Mouse (Mus musculus) brain, embryonic 14.5 days (tissue): ENCODE measurements at regions not wholly inside any gene's neighbourhood (a gene's known extent, or its start where the extent isn't known, plus 50 kb on each side); places are given as distances from the start of the nearest gene placed in this dataset.

ENCODE experiments used
- DNase-seq: peaks from one replicate; pipeline ENCODE4 v3.0.0-alpha.2; 2011; ENCODE audit warnings: low read depth
- CTCF ChIP-seq: fragments of 200-500 bp; IDR thresholded peaks from 2 replicates; pipeline ENCODE4 v1.5.1; 2012; ENCODE audit warnings: inconsistent platforms, mild to moderate bottlenecking, moderate library complexity, borderline replicate concordance; ENCODE audit not compliant: insufficient read depth, insufficient read length; ENCODE audit errors: extremely low read depth
- POLR2A ChIP-seq: fragments of 200-500 bp; IDR thresholded peaks from 2 replicates; pipeline ENCODE4 v1.6.1; 2012; ENCODE audit warnings: mild to moderate bottlenecking, inconsistent platforms, borderline replicate concordance; ENCODE audit not compliant: poor library complexity, insufficient read depth, insufficient read length, severe bottlenecking; ENCODE audit errors: extremely low read depth

DNA sequence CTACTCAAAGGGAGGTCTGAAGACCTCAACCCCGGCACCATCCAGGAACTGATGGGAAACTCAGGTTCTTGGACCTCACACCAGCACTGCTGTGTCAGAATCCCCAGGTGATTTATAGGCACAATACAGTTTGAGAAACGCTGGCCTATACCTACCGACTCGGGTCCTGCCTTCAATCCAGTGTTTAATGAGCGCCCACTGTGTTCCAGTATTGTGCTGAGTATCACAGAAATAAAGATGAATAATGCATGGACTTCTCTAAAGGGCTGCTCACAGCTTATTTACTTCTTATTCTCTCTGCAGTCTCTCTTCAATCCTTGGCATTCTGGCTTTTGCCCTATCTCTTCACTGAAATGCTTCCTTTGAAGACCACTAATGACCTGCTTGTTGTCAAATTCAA lies 146.8 kb upstream of the 9630041A04Rik start:
- DNase-seq = peak; percentile 52
- TF ChIP-seq POLR2A (no peak), CTCF (no peak)

DNA sequence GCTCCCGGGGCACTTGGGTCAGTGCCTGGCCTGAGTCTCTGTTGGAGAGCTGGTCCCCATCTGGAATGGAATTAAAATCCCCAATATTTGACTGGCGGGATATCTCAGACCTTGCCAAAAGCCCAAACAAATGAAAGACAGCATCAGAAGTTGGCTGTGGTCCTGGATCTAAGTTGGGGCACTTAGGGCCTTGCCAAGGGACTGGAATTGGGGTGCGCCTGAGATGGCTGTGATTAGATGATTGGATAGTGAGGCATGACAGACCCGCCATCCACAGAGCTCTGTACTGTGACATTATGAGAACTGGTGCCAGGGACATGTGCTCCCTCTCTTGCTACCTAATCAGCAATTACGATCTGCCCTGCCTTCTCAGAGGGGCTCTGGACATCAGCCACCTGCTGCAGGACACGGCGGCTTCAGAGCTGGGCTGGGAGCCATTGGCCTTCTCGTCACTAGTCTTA lies 151.0 kb upstream of the 9630041A04Rik start:
- TF ChIP-seq POLR2A (no peak), CTCF (no peak)
- DNase-seq = peak; percentile 83

DNA sequence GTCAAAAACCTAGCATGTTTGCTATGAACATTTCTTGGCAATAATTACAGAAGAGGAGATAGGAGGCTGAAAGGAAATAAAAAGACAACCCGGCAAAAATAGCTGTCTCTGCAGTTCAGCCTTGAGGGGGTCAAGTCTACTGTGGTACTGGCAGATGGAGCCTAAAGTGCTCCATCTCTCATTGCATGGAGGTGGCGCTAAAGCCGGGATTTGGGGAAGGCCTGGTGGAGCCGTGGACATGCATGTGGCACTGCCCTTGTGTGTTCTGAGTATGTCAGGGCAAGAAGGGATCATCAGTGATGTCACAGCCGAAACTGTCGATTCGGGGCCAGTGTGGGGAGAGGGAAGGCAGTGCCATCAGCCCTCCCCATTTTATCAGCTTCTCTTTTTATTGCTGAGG lies 161.3 kb upstream of the 9630041A04Rik start:
- TF ChIP-seq CTCF (no peak), POLR2A (no peak)
- no peak for DNase-seq

DNA sequence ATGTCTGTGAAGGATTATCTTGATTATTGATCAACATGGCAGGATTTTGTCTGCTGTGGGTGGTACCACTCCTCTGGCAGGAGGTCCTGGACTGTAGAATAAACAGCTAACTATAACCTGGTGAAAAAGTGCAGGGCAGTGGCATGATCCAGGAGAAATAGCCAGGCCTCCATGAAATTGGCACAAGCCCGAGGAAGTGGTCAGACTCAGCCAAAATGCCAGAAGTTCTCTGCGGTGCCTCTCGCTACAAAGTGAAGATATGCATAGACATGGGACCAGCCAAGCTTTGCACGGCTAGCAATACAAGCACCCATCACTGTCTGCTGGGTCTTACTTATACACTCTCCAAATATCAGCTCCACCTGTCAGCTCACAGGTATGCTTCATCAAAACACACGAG lies 167.6 kb upstream of the 9630041A04Rik start:
- TF ChIP-seq POLR2A (no peak), CTCF (no peak)
- DNase-seq = no peak

DNA sequence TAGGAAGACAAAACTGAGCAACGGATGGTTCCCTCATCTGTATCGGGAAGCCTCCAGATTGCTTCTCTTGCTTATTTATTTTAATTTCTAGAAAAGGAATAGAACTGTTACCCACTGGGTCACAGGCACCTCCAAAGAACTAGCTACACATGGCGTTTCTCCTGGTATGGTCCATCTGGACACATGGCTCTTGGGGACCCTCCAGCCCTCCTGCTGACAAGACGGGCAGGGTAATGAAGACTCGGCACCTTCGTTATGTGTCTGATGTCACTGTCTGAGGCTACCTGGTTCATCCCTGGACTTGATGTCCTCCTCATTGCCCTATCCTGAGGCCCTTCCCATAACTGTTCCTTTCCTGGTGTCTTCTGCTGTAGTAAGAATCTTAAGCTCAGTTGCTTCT lies 170.3 kb upstream of the 9630041A04Rik start:
- TF ChIP-seq CTCF (no peak), POLR2A (no peak)
- no peak for DNase-seq

DNA sequence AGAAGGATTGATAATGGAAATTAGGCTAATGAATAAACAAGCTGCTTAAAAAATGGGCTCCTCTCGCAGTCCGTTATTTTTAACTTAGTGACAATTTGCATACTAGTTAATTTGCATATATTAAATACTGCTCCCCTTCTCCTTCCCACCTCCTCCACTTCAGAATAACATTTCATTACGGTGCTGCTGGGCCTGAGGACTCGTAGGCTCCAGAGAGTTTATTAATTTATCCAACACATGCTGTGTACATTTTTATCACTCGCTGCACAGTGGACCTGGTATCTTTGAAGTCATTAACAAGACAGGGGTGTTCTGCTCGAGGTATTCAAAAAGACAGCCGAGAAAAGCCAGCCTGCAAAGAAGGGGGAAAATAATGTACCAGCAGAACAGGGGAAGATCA lies 170.7 kb upstream of the 9630041A04Rik start:
- DNase-seq = peak; percentile 73
- TF ChIP-seq POLR2A (no peak), CTCF (no peak)

DNA sequence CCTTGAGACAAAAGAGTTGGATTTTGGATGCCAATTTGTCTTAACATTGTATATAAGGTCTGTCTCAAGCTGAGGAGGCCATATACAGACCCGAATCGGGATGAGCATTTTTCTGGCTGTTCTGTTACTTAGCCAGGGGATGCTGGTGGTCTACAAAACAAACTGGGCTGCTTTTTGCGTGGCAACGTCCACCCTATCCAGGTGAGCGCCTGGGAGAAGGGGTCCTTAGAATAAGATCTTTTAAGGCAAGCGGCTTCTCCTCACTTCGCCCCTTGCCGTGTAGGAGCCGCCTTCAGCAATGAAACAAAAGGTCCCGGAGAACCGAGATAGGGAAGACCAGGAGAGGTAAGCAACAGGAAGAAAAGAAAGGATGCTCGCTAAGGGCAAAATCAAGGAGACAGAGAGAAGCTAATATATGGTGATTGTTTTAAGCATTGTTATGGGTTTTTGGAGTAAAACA lies 171.2 kb upstream of the 9630041A04Rik start:
- DNase-seq = no peak
- TF ChIP-seq POLR2A = no peak
- TF ChIP-seq CTCF = no peak

DNA sequence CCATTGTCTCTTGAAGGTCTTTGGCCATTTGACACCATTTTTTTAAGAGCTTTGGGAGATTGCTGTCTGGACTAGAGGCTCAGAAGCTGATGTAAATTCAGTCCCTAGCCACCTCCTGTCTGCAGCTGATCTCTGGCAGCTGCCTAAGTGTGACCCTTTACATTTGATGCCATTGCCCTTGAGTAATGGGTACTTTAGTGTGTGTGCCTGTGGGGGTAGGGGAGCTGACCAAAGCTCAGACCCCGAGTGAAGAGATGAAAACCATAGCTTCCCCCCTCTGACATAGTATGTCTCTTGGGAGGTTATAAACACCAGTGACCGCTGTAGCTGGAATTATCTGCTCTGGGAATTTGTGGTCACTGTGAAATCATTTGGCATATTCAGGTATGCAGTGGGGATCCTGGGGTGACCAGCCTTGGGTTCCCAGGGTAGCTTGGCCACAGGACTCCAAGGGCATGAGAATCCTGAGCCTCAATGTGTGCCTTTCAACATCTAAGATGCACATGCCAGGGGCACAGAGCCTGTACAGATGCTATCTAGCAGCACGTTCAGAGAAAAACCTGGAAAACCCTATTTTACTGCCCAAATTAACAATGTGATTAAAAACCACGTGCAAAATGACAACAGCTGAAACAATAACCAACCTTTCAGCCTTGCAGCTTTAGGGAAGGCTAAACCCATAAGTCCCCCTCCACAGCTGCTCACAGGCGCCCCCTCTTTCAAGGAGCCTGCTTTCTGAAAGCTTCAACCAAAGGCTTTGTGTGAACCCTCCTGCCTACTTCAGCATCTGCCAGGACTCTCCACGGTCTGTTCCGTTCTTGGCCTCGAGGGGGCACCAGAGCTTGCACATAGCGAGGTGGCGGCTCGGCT lies 171.9 kb upstream of the 9630041A04Rik start:
- TF ChIP-seq CTCF = peak; percentile 97
- no peak for TF ChIP-seq POLR2A
- DNase-seq = peak; percentile 98

DNA sequence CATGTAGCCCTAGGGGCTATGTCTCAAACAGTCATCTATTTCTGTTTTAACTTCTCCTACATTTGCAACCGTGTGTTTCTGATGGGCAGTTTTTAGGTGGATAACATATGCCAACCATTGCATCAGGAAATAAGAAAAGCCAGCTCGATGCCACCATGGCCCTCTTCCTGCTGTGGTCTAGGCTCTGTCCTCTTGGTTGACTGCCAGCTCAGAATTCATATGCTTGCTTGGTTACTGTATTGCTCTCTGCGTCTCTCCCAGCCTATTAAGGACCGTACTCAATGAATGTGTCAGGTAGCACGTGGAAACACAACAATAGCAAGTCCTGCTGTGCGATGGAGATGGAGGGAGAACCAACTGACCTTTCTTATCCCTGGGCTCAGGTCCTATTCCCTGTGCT lies 174.4 kb upstream of the 9630041A04Rik start:
- TF ChIP-seq CTCF (no peak), POLR2A (no peak)
- no peak for DNase-seq

DNA sequence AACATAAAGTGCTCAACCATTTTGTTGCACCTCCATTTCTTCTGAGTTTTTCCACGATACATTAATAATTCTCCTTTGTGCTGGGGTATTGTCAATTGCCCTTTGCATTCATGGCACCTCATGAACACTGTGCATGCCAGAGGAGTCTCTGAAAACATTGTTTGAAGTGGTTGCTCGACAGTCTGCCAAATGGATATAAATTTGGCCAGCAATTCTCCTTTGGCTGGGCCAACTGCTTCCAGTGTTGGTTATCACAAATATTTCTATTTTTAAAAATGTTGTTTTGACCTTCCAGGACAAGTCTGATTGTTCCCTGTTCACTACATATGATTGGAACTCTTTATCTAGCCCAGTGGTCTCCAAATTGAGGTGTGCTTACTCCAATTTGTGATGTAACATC lies 184.1 kb upstream of the 9630041A04Rik start:
- TF ChIP-seq CTCF (no peak), POLR2A (no peak)
- no peak for DNase-seq

DNA sequence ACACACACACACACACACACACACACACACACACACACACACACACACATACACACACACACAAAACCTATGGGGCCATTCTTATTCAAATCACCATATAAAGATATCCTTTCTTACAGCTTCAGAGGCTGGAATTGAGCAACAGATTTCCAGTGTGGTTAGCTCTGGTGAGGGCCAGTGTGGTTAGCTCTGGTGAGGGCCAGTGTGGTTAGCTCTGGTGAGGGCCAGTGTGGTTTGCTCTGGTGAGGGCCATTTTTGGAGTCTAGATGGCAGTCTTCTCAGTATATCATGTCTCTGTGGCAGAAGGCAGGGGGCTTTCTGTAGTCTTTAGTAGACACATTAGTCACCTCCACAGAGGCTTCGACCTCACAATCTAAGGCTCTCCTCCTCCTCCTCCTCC lies 191.5 kb upstream of the 9630041A04Rik start:
- TF ChIP-seq CTCF (no peak), POLR2A (no peak)
- DNase-seq = no peak

DNA sequence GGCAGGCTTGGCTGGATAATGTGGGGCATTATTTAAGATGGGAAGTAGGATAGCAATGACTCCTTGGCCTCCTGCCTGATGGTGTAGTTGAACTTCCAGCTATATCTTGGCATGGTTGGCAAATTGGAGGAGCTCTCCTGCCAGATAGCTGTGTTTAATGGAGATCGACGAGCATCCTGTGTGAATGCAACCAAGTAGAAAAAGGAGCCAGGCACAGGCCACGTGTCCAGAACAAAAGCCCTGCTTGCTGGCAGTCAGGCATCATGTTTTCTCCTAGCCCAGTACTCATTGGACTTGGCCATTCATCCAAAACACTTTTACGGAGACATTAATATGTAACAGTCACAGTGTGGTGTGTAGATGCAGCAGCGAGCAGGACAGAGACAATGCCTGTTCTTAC lies 211.8 kb upstream of the 9630041A04Rik start:
- TF ChIP-seq CTCF (no peak), POLR2A (no peak)
- DNase-seq = peak; percentile 81
